Mouse (Mus musculus): Measurements from ENCODE around the gene Abi3bp. TPM values are rescaled to one million over a fixed set of nuclear protein-coding genes. Genes with fewer than 3 reads are reported as not detected.

Gene Abi3bp
- polyA plus RNA-seq, 1 experiment = not detected

- Histone ChIP-seq H3K4me3 (ENCODE audit: low read depth, low read length) (no peak overlapping the region), H3K27me3 (ENCODE audit: control insufficient read depth, insufficient read depth, low read length, poor library complexity, severe bottlenecking) (no peaks in the 10 kb centered on the region), H3K9ac (ENCODE audit: low read depth, poor library complexity, severe bottlenecking) (no peak overlapping the region), H3K9me3 (replicated peaks; ENCODE audit: control insufficient read depth, insufficient read depth, low read length, poor library complexity, severe bottlenecking) (no peaks in the 10 kb centered on the region), H3K4me1 (ENCODE audit: control insufficient read depth, insufficient read depth, low read length) (no peaks in the 10 kb centered on the region), H3K36me3 (ENCODE audit: control insufficient read depth, insufficient read depth, low read length, poor library complexity, severe bottlenecking) (no peaks in the 10 kb centered on the region), H3K27ac (ENCODE audit: insufficient read depth, low read length) (no peak overlapping the region)
- no peak for TF ChIP-seq CTCF (IDR thresholded peaks at IDR 0.05; ENCODE audit: low read depth, low read length)
- no peak for TF ChIP-seq EP300 (IDR thresholded peaks at IDR 0.05; ENCODE audit: insufficient read depth, low read depth, low read length)
- TF ChIP-seq POLR2A (IDR thresholded peaks at IDR 0.05; ENCODE audit: insufficient read depth, low read length) = no peak
These were observed 241.4 kb downstream of the Abi3bp start for GRCm38 (mm10) chr16:56719031-56719430.

GRCm38 (mm10) chr16:56722357-56722756, 244.7 kb downstream of the Abi3bp start:
- H3K27ac ChIP-seq (ENCODE audit: insufficient read depth, low read length) = no peak overlapping the region
- no peak overlapping the region for H3K9ac ChIP-seq (ENCODE audit: low read depth, poor library complexity, severe bottlenecking)
- H3K36me3 ChIP-seq (ENCODE audit: control insufficient read depth, insufficient read depth, low read length, poor library complexity, severe bottlenecking) = no peaks in the 10 kb centered on the region
- no peak for TF ChIP-seq POLR2A (IDR thresholded peaks at IDR 0.05; ENCODE audit: insufficient read depth, low read length)
- TF ChIP-seq EP300 (IDR thresholded peaks at IDR 0.05; ENCODE audit: insufficient read depth, low read depth, low read length) = no peak
- no peak for TF ChIP-seq CTCF (IDR thresholded peaks at IDR 0.05; ENCODE audit: low read depth, low read length)
- no peaks in the 10 kb centered on the region for H3K4me1 ChIP-seq (ENCODE audit: control insufficient read depth, insufficient read depth, low read length)
- H3K27me3 ChIP-seq (ENCODE audit: control insufficient read depth, insufficient read depth, low read length, poor library complexity, severe bottlenecking) = no peaks in the 10 kb centered on the region
- no peak overlapping the region for H3K4me3 ChIP-seq (ENCODE audit: low read depth, low read length)
- no peaks in the 10 kb centered on the region for H3K9me3 ChIP-seq (replicated peaks; ENCODE audit: control insufficient read depth, insufficient read depth, low read length, poor library complexity, severe bottlenecking)

- no peaks in the 10 kb centered on the region for H3K36me3 ChIP-seq (ENCODE audit: control insufficient read depth, insufficient read depth, low read length, poor library complexity, severe bottlenecking)
- H3K4me1 ChIP-seq (ENCODE audit: control insufficient read depth, insufficient read depth, low read length) = no peaks in the 10 kb centered on the region
- no peak overlapping the region for H3K27ac ChIP-seq (ENCODE audit: insufficient read depth, low read length)
- H3K9me3 ChIP-seq (replicated peaks; ENCODE audit: control insufficient read depth, insufficient read depth, low read length, poor library complexity, severe bottlenecking) = no peaks in the 10 kb centered on the region
- no peak overlapping the region for H3K4me3 ChIP-seq (ENCODE audit: low read depth, low read length)
- H3K27me3 ChIP-seq (ENCODE audit: control insufficient read depth, insufficient read depth, low read length, poor library complexity, severe bottlenecking) = no peaks in the 10 kb centered on the region
- no peak overlapping the region for H3K9ac ChIP-seq (ENCODE audit: low read depth, poor library complexity, severe bottlenecking)
- TF ChIP-seq POLR2A (IDR thresholded peaks at IDR 0.05; ENCODE audit: insufficient read depth, low read length) (no peak), CTCF (IDR thresholded peaks at IDR 0.05; ENCODE audit: low read depth, low read length) (no peak), EP300 (IDR thresholded peaks at IDR 0.05; ENCODE audit: insufficient read depth, low read depth, low read length) (no peak)
These were observed 247.2 kb downstream of the Abi3bp start for GRCm38 (mm10) chr16:56724927-56725326.

- H3K36me3 ChIP-seq (ENCODE audit: control insufficient read depth, insufficient read depth, low read length, poor library complexity, severe bottlenecking) = no peaks in the 10 kb centered on the region
- H3K9me3 ChIP-seq (replicated peaks; ENCODE audit: control insufficient read depth, insufficient read depth, low read length, poor library complexity, severe bottlenecking) = no peaks in the 10 kb centered on the region
- H3K9ac ChIP-seq (ENCODE audit: low read depth, poor library complexity, severe bottlenecking) = no peak overlapping the region
- no peaks in the 10 kb centered on the region for H3K4me1 ChIP-seq (ENCODE audit: control insufficient read depth, insufficient read depth, low read length)
- no peak overlapping the region for H3K27ac ChIP-seq (ENCODE audit: insufficient read depth, low read length)
- TF ChIP-seq POLR2A (IDR thresholded peaks at IDR 0.05; ENCODE audit: insufficient read depth, low read length) = no peak
- no peak for TF ChIP-seq CTCF (IDR thresholded peaks at IDR 0.05; ENCODE audit: low read depth, low read length)
- no peak overlapping the region for H3K4me3 ChIP-seq (ENCODE audit: low read depth, low read length)
- H3K27me3 ChIP-seq (ENCODE audit: control insufficient read depth, insufficient read depth, low read length, poor library complexity, severe bottlenecking) = no peaks in the 10 kb centered on the region
These were observed 251.4 kb downstream of the Abi3bp start for GRCm38 (mm10) chr16:56729060-56729459.

Other genes with a start within 250 kb of the Abi3bp start
- gene Tfg, start 239.6 kb downstream of the Abi3bp start, polyA plus RNA-seq (2011; ENCODE audit: insufficient read depth, insufficient read length, low read depth, missing spikeins) = 108 and 121 TPM in 2 replicates